25 mouse cellular contexts compared by ENCODE assay signal in genomic region chr3:133617036-133617435, GRCm38 (mm10).
"Had no signal": no experiment of that assay in that cellular context is flagged by ENCODE, and none has a peak within 500 bp of the region (broad histone marks: within the 10 kb centered on the region; RNA-seq: fewer than 3 reads in every experiment).

No protein-coding gene starts in this region.

- H3K4me2 ChIP-seq: heart, embryonic 12.5 days; hindbrain, embryonic 12.5 days; hindbrain, embryonic 14.5 days; intestine, embryonic 15.5 days; limb, embryonic 13.5 days; limb, embryonic 15.5 days; liver, embryonic 12.5 days had no signal

- H3K27ac ChIP-seq: gastrocnemius, adult 2 months; heart, adult 2 months; hindbrain, embryonic 10.5 days; hindbrain, embryonic 12.5 days; hindbrain, embryonic 14.5 days; intestine, embryonic 15.5 days; layer of hippocampus, adult 2 months; left cerebral cortex, adult 2 months; limb, embryonic 13.5 days; limb, embryonic 15.5 days; liver, embryonic 12.5 days had no signal

- H3K9ac ChIP-seq: heart, embryonic 12.5 days; hindbrain, embryonic 12.5 days; hindbrain, embryonic 14.5 days; intestine, embryonic 15.5 days; limb, embryonic 13.5 days; limb, embryonic 15.5 days; liver, embryonic 12.5 days had no signal

- H3K36me3 ChIP-seq: heart, embryonic 12.5 days; hindbrain, embryonic 10.5 days; hindbrain, embryonic 12.5 days; intestine, embryonic 15.5 days; limb, embryonic 13.5 days; limb, embryonic 15.5 days; liver, embryonic 12.5 days had no signal

- ATAC-seq: hindbrain, embryonic 16.5 days; inflammation-experienced regulatory T-cells, adult 6 months; intestine, embryonic 15.5 days; intestine, postnatal 0 days; liver, embryonic 12.5 days had no signal

- H3K9me3 ChIP-seq: heart, embryonic 12.5 days; hindbrain, embryonic 10.5 days; hindbrain, embryonic 12.5 days; intestine, embryonic 15.5 days; limb, embryonic 13.5 days; limb, embryonic 15.5 days; liver, embryonic 12.5 days had no signal

- H3K4me3 ChIP-seq: gastrocnemius, adult 2 months; heart, adult 2 months; heart, embryonic 12.5 days; hindbrain, embryonic 10.5 days; hindbrain, embryonic 12.5 days; intestine, embryonic 15.5 days; layer of hippocampus, adult 2 months; left cerebral cortex, adult 2 months; limb, embryonic 13.5 days; limb, embryonic 15.5 days; liver, embryonic 12.5 days had no signal

- DNase-seq: gastrocnemius, adult 2 months; gastrocnemius, postnatal 10 days; gastrocnemius, postnatal 25 days; heart, adult 2 months; heart, postnatal 10 days; heart, postnatal 4 days; kidney, adult 18-20 months; kidney, adult 8-10 months; kidney, postnatal 10 days; kidney, postnatal 25 days; kidney, postnatal 4 days; left cerebral cortex, postnatal 4 days had no signal

- H3K4me1 ChIP-seq: intestine, embryonic 15.5 days; limb, embryonic 13.5 days; limb, embryonic 15.5 days had no signal

- H3K27me3 ChIP-seq: heart, embryonic 12.5 days; hindbrain, embryonic 12.5 days; intestine, embryonic 15.5 days; limb, embryonic 13.5 days; limb, embryonic 15.5 days; liver, embryonic 12.5 days had no signal
